Mouse (Mus musculus) lung, adult 2 months (tissue): ENCODE measurements at regions not wholly inside any gene's neighbourhood (a gene's known extent, or its start where the extent isn't known, plus 50 kb on each side); places are given as distances from the start of the nearest gene placed in this dataset.

Experiments used
- CTCF ChIP-seq: fragments of 200-500 bp; IDR thresholded peaks from 2 replicates; pipeline ENCODE4 v1.5.1; 2011; ENCODE audit warnings: mild to moderate bottlenecking, low read length, control low read depth; ENCODE audit not compliant: insufficient read depth
- POLR2A ChIP-seq: fragments of 200-500 bp; IDR thresholded peaks from 2 replicates; pipeline ENCODE4 v1.6.1; 2011; ENCODE audit warnings: low read depth, mild to moderate bottlenecking, control low read depth, low read length, borderline replicate concordance; ENCODE audit errors: extremely low read depth

DNA sequence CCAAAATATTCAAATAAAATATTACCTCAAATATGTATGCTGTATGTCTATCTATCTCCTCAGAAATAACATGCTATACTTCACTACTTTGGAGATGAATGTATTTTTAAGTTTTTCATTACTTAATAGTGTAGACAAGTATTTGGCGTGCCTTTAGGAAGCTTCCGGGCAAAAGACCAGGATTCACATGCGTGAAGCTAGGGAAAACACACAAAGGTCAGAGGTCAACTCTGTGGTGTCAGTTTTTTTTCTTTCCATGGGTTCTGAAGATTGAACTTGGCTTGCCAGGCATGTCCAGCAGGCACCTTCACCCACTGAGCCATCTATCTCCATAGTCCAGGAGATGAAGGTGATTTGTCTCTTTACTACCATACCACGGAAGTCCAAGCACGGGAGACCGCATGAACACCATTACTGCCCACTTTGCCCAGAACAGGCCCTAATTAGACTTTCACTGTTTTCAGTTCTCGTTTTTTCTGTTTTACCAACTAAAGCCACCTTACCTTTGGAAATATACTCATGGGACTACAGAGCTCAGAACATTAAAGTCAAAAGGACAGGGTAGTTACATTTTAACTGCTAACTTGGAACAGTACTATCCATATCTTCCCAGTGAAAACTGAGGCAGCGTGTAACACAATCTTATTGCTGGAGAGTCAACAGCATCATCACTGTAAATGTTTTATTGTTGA lies 76.9 kb upstream of the Ak4 start:
- no peak for TF ChIP-seq CTCF
- no peak for TF ChIP-seq POLR2A
